Mouse (Mus musculus): ENCODE results near the gene 9530003J23Rik. TPM values are rescaled to one million over a fixed set of nuclear protein-coding genes. Genes with fewer than 3 reads are reported as not detected.
A peak's percentile ranks its signal among the peaks of the same experiment; 100 is the strongest.
"Not testable (repeated sequence)": the region's sequence is repeated elsewhere in the genome, so short reads cannot be mapped to it uniquely, and the experiment has no call there.

9530003J23Rik gene
- polyA plus RNA-seq, 1 experiment from 2014 or later: not detected

DNA sequence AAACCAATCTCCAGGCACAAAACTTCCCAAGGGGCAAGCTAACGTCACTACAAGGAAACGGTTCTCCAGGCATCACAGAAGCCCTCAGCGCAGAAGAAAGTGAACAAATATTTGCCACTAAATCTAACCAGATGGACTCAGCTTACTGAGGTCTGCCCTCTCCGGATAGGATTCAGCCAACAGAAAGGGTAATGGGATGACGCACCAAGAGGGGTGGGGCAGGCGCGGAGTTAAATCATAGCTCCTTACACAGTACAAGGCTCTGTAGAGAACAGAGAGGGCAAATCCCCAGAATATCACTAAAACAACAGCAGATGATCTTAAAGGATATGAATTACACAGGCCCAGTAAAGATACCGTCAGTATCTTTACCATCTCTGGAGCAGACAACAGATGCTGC, 20.2 kb downstream of the 9530003J23Rik start:
- no peak for DNase-seq (ENCODE audit: low spot score)
- Histone ChIP-seq H3K27ac (replicated peaks) (no peak overlapping the region), H3K36me3 (peaks cover 90% of the 10 kb centered on the region), H3K4me3 (no peak overlapping the region), H3K27me3 (ENCODE audit: low read depth, poor library complexity, severe bottlenecking) (no peaks in the 10 kb centered on the region), H3K4me1 (peaks cover 21% of the 10 kb centered on the region), H3K9me3 (replicated peaks) (no peaks in the 10 kb centered on the region)
- WGBS: 96% methylated on average over 8 of the region's 8 CpGs

GRCm38 (mm10) chr10:117217246-117217840, 21.2 kb downstream of the 9530003J23Rik start:
- Histone ChIP-seq H3K4me1 (peaks cover 11% of the 10 kb centered on the region), H3K4me3 (no peak overlapping the region), H3K27ac (replicated peaks) (no peak overlapping the region), H3K9me3 (replicated peaks) (no peaks in the 10 kb centered on the region), H3K27me3 (ENCODE audit: low read depth, poor library complexity, severe bottlenecking) (no peaks in the 10 kb centered on the region), H3K36me3 (peaks cover 94% of the 10 kb centered on the region)
- DNase-seq (ENCODE audit: low spot score): no peak
- 87% methylated on average over 20 of the region's 20 CpGs for WGBS

GRCm38 (mm10) chr10:117216793-117217192, 21.7 kb downstream of the 9530003J23Rik start:
- no peak overlapping the region for H3K4me3 ChIP-seq
- 70% methylated on average over 5 of the region's 5 CpGs for WGBS
- no peaks in the 10 kb centered on the region for H3K27me3 ChIP-seq (ENCODE audit: low read depth, poor library complexity, severe bottlenecking)
- DNase-seq (ENCODE audit: low spot score): peak; percentile 50
- H3K9me3 ChIP-seq (replicated peaks): no peaks in the 10 kb centered on the region
- H3K27ac ChIP-seq (replicated peaks): no peak overlapping the region
- peaks cover 5% of the 10 kb centered on the region; the same call in 1 of the 2 replicates for H3K4me1 ChIP-seq
- peaks cover 94% of the 10 kb centered on the region for H3K36me3 ChIP-seq

GRCm38 (mm10) chr10:117216132-117216495, 22.4 kb downstream of the 9530003J23Rik start:
- no peak overlapping the region for H3K27ac ChIP-seq (replicated peaks)
- H3K27me3 ChIP-seq (ENCODE audit: low read depth, poor library complexity, severe bottlenecking): no peaks in the 10 kb centered on the region
- H3K9me3 ChIP-seq (replicated peaks): no peaks in the 10 kb centered on the region
- 97% methylated on average over 9 of the region's 9 CpGs for WGBS
- H3K4me1 ChIP-seq: no peaks in the 10 kb centered on the region
- DNase-seq (ENCODE audit: low spot score): no peak
- H3K4me3 ChIP-seq: no peak overlapping the region
- peaks cover 91% of the 10 kb centered on the region for H3K36me3 ChIP-seq

- no peak for DNase-seq (ENCODE audit: low spot score)
- Histone ChIP-seq H3K9me3 (replicated peaks) (no peaks in the 10 kb centered on the region), H3K27me3 (ENCODE audit: low read depth, poor library complexity, severe bottlenecking) (no peaks in the 10 kb centered on the region), H3K4me1 (no peaks in the 10 kb centered on the region), H3K4me3 (no peak overlapping the region), H3K36me3 (peaks cover 86% of the 10 kb centered on the region), H3K27ac (replicated peaks) (no peak overlapping the region)
- 94% methylated on average over 25 of the region's 25 CpGs for WGBS
Measured at GRCm38 (mm10) chr10:117215409-117216131, 22.9 kb downstream of the 9530003J23Rik start.

GRCm38 (mm10) chr10:117211023-117211422, 27.5 kb downstream of the 9530003J23Rik start:
- 87% methylated on average over 6 of the region's 6 CpGs for WGBS
- Histone ChIP-seq H3K4me1 (no peaks in the 10 kb centered on the region), H3K27me3 (ENCODE audit: low read depth, poor library complexity, severe bottlenecking) (no peaks in the 10 kb centered on the region), H3K27ac (replicated peaks) (no peak overlapping the region), H3K4me3 (no peak overlapping the region), H3K9me3 (replicated peaks) (no peaks in the 10 kb centered on the region), H3K36me3 (peaks cover 44% of the 10 kb centered on the region)
- no peak for DNase-seq (ENCODE audit: low spot score)

- no peaks in the 10 kb centered on the region for H3K9me3 ChIP-seq (replicated peaks)
- WGBS: 20% methylated on average over 11 of the region's 11 CpGs
- DNase-seq (ENCODE audit: low spot score): peak; percentile 44
- H3K27ac ChIP-seq (replicated peaks): peak overlapping the region; percentile 70
- H3K36me3 ChIP-seq: peaks cover 29% of the 10 kb centered on the region
- H3K27me3 ChIP-seq (ENCODE audit: low read depth, poor library complexity, severe bottlenecking): no peaks in the 10 kb centered on the region
- H3K4me3 ChIP-seq: peak overlapping the region; percentile 44
- H3K4me1 ChIP-seq: no peaks in the 10 kb centered on the region
Measured at GRCm38 (mm10) chr10:117209469-117209938, 29.0 kb downstream of the 9530003J23Rik start.

DNA sequence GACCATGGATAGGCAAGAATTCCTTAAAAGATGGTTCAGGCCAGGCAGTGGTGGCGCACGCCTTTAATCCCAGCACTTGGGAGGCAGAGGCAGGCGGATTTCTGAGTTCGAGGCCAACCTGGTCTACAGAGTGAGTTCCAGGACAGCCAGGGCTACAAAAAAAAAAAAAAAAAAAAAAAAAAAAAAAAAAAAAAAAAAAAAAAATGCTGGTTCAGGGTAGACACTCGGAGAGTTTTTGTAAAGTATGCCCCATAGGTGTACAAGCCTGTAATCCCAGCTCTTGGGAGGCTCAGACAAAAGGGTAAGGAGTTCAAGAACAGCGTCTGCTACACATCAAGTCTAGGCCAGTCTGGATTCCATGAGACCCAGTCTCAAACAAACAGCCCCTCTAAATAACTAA, 29.7 kb downstream of the 9530003J23Rik start:
- not testable (repeated sequence) for H3K4me1 ChIP-seq; H3K27ac ChIP-seq (replicated peaks); H3K9me3 ChIP-seq (replicated peaks); H3K4me3 ChIP-seq; H3K27me3 ChIP-seq (ENCODE audit: low read depth, poor library complexity, severe bottlenecking); DNase-seq (ENCODE audit: low spot score)
- WGBS: 95% methylated on average over 6 of the region's 6 CpGs
- peaks cover 21% of the 10 kb centered on the region for H3K36me3 ChIP-seq

DNA sequence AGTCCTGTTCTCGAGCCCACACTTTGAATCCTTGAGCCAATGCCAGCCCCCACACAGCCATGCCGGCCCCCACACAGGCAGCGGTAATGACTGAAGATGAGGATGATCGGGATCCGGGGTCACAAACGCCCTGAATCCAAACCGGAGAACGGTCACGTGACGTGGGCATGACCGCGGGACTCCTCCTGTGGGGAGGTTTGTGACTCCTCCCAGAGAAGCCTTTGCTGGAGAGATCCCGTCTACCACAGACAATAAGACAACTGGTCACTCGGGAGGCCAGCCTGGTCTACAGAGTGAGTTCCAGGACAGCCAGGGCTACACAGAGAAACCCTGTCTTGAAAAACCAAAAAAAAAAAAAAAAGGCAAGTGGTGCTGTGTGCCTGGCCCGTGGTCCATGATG, 30.3 kb downstream of the 9530003J23Rik start:
- DNase-seq (ENCODE audit: low spot score): no peak

GRCm38 (mm10) chr10:117206070-117206469, 32.4 kb downstream of the 9530003J23Rik start:
- no peaks in the 10 kb centered on the region for H3K36me3 ChIP-seq
- H3K27me3 ChIP-seq (ENCODE audit: low read depth, poor library complexity, severe bottlenecking): no peaks in the 10 kb centered on the region
- H3K4me3 ChIP-seq: no peak overlapping the region
- no peaks in the 10 kb centered on the region for H3K4me1 ChIP-seq
- WGBS: 96% methylated on average over 3 of the region's 3 CpGs
- H3K9me3 ChIP-seq (replicated peaks): no peaks in the 10 kb centered on the region
- no peak for DNase-seq (ENCODE audit: low spot score)
- H3K27ac ChIP-seq (replicated peaks): no peak overlapping the region

More for the DNA sequence above, 30.3 kb downstream of the 9530003J23Rik start:
- 86% methylated on average over 15 of the region's 15 CpGs for WGBS
- Histone ChIP-seq H3K27ac (replicated peaks) (no peak overlapping the region), H3K27me3 (ENCODE audit: low read depth, poor library complexity, severe bottlenecking) (no peaks in the 10 kb centered on the region), H3K4me3 (no peak overlapping the region), H3K4me1 (no peaks in the 10 kb centered on the region), H3K36me3 (peaks cover 18% of the 10 kb centered on the region), H3K9me3 (replicated peaks) (no peaks in the 10 kb centered on the region)

- no peak overlapping the region for H3K4me3 ChIP-seq
- no peaks in the 10 kb centered on the region for H3K27me3 ChIP-seq (ENCODE audit: low read depth, poor library complexity, severe bottlenecking)
- peaks cover 18% of the 10 kb centered on the region for H3K4me1 ChIP-seq
- DNase-seq (ENCODE audit: low spot score): no peak
- H3K36me3 ChIP-seq: no peaks in the 10 kb centered on the region
- H3K27ac ChIP-seq (replicated peaks): no peak overlapping the region; the same call in 1 of the 2 replicates
- WGBS: 82% methylated on average over 2 of the region's 2 CpGs
- H3K9me3 ChIP-seq (replicated peaks): no peaks in the 10 kb centered on the region
Measured at GRCm38 (mm10) chr10:117203558-117203981, 34.9 kb downstream of the 9530003J23Rik start.

DNA sequence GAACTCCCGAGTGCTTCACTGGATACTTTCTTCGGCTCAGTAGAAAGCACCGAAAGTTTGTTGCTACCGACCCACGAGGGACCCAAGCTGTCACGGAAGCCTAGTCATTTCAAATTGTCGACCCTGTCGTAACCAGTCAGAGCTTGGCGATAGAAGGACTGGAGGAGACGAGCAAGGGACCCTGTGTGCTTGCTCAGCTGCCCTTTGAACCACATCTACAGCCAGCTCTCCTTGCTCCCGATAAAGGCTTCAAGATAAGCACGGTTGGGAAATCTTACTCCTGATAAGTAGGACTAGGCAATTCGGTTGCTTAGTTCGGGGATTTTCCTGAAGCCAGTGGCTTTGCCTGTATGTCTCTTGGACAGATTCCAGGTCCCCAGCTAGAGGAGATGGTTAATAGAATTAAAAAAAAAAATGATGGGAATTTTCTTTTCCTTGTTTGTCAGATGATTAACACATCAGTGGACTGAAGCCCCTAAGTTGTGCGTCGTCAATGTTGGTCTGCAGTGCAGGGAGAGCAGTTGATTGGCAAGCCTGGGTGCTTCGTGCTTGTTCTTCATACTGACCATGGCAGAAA, 35.4 kb downstream of the 9530003J23Rik start:
- DNase-seq (ENCODE audit: low spot score): no peak
- Histone ChIP-seq H3K36me3 (no peaks in the 10 kb centered on the region), H3K4me1 (peaks cover 18% of the 10 kb centered on the region), H3K9me3 (replicated peaks) (no peaks in the 10 kb centered on the region), H3K27ac (replicated peaks) (no peak overlapping the region; the same call in 1 of the 2 replicates), H3K27me3 (ENCODE audit: low read depth, poor library complexity, severe bottlenecking) (no peaks in the 10 kb centered on the region), H3K4me3 (no peak overlapping the region)
- 91% methylated on average over 17 of the region's 17 CpGs for WGBS

DNA sequence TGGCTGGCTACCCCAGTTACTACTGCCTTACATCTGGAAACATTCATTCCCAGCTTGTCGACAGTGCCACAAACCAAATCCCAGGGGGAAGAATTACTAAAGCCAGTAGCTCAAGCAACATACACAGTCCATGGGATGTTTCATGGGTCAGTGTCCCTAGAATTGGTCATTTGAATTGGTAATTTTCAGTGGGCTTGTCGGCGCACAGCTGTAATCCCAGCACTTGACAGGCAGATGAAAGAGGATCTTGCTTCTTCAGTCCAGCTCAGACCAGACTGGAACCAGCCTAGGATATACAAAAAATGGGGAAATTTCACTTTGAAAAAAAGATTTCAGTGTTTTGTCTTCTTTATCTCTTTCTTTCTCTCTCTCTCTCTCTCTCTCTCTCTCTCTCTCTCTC, 38.8 kb downstream of the 9530003J23Rik start:
- 33% methylated on average over 3 of the region's 3 CpGs for WGBS
- Histone ChIP-seq H3K9me3 (replicated peaks) (no peaks in the 10 kb centered on the region), H3K27me3 (ENCODE audit: low read depth, poor library complexity, severe bottlenecking) (no peaks in the 10 kb centered on the region), H3K4me3 (no peak overlapping the region), H3K36me3 (no peaks in the 10 kb centered on the region), H3K27ac (replicated peaks) (peak overlapping the region; percentile 73), H3K4me1 (peaks cover 18% of the 10 kb centered on the region)
- DNase-seq (ENCODE audit: low spot score): peak; percentile 33

Data from midbrain, embryonic 10.5 days (tissue).